Mouse (Mus musculus): Measurements from ENCODE around the gene Heatr6.

DNA sequence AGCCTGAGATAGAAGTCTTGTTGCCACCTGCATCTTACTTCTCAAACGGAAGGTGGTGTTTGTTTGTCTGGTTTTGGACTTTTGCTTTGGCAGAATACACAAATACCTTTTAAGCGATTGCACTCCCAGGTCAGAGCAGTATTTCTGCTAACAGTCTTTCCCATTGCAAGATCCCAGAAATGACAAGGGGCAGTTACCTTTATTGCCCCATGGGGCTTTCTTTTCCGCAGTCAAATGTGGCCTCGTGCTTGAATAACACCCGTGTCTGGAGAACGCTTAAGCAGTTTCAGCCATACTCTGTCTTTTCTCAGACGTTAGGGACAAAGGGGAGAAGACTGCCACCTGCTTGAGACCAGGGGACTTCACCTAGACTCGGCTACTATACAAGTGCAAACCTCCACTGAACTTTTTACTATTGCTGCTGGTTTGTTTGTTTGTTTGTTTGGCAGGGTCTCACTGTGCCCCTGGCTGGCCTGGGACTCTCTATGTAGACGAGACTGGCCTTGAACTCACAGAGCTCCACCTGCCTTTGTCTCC is 65.2 kb downstream of the Heatr6 start:
- TF ChIP-seq POLR2A (IDR thresholded peaks at IDR 0.05; ENCODE audit: borderline replicate concordance, control insufficient read depth, low read depth, low read length) (no peak), CTCF (IDR thresholded peaks at IDR 0.05; ENCODE audit: control insufficient read depth, insufficient read depth, low read length) (no peak)

Data from bone marrow, adult 2 months (tissue).